Mouse (Mus musculus) spleen, postnatal 14 days (tissue): ENCODE measurements around the gene Lurap1.
A peak's percentile ranks its signal among the peaks of the same experiment; 100 is the strongest.

Experiments
- DNase-seq, 2 experiments: peaks; one replicate each; pipeline ENCODE4 v3.0.0; 2021 to 2022; ENCODE audit warnings: low spot score in 2 of 2

The Lurap1 gene

GRCm38 (mm10) chr4:116160769-116161168, 9.6 kb upstream of the Lurap1 start:
- DNase-seq = no peak

DNA sequence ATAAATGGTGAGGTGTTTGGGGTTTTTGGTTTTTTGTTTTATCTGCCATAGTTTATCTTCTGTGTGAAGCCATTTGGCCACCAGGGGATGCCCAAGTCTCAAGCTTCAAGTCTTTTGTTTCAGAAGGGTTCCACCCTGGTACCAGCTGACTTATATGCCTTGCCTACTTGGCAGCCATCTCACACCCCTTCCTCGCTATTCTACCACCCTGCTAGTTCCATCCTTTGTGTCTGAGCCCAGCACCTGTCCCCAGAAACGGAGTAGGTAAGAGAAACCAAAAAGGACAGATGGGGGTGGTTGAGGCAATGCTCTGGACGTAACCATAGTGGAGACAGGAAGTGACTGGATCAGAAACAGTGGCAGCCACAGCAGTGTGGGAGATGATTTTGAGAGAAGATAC, 8.8 kb upstream of the Lurap1 start:
- DNase-seq = no peak

DNA sequence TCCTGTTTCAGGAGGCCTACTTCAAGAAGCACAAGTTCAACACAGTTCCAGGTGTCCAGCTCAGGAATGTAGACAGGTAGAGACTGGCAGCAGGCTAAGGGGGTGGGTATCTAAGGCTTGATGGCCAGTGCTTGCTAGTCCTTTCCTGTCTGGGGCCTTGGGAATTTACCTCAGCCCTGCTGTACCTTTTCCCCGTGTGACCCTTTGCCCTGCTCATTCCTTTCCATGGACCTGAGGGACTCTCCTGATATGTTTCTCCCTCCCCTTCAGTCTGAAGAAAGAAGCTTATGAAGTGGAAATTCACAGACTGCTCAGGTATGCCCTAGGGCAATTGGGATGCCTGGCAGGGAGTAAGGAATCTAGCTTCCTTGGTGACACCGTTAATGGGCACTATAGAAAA, 6.7 kb upstream of the Lurap1 start:
- no peak for DNase-seq

DNA sequence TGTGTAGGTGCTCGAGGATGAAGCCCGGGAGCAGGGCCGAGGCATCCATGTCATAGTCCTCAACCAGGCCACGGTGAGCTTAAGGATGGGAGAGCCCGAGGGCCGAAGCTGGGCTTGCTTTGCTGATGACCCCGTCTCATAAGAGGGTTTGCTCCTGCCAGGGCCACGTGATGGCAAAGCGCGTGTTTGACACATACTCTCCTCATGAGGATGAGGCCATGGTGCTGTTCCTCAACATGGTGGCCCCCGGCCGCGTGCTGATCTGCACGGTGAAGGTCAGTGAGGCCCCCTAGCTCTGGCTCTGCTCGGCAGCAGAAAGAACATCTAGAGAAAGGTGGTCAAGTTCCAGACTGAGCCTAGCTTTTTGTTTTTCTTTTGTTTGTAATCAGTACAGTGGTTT, 1.6 kb upstream of the Lurap1 start:
- DNase-seq = no peak

DNA sequence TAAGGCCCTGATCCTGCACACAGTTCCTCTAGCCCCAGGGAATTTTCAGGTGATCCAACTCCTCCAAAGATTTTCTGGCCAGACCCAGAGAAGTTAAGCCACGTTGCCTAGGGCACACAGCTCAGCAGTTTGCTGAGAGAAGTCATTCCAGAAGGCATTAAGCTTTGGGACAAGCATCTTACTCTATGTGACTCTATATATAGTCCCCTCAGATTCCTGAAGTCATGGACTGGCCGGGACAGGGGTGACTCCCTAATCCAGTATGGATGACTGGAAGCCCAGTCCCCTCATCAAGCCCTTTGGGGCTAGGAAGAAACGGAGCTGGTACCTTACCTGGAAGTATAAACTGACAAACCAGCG, 296 bp downstream of the Lurap1 start:
- no peak for DNase-seq

DNA sequence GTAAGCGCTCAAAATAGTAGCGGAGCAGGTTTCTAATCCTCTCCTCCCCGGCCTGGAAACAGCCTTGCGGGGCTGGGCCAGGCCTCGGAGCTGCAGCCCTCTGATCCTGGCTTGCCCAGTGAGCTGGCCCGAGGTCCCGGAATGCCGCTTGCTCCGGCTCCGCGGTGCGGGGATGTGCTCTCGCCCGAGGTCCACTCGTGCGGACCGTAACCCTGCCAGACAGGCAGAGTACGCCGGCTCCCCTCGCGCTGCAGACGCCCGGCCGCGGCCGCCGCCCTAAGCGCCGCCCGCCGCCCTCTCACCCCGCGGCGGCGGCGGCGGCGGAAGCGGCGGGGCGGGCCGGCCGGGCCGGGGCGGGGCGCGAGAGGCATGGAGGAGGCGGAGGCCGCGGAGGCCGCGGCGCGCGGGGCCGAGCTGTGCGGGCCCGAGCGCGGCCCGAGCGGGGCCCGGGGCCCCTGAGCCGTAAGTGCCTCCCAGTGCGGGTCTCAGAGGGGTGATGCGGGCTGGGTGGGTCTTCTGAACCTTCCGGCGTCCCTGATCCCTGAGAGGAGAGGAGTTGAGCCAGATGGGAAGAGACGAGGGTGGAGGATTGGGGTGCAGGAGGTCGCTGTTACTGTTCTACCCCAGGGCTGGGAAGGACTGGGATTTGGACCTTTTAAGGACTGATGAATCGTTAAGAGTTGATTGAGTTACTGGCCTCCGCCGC, 829 bp downstream of the Lurap1 start:
- DNase-seq = peak; percentile 41 to 62

DNA sequence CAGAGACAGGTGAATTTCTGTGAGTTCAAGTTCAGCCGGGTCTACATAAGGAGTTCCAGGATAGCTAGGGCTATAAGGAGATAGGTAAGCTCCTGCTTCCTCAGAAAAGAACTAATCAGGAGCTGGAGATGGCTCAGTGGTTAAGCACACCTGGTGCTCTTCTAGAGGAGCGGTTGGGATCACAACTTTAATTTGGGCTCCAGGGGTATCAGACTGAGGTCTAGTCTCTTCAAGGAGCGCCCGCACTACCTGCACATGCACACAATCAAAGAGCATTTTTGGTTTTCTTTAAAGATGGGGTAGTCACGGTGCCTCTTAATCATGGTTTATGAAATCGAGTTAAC, 1.4 kb downstream of the Lurap1 start:
- no peak for DNase-seq

GRCm38 (mm10) chr4:116143891-116144717, 7.0 kb downstream of the Lurap1 start:
- peak in 1 of 2 experiments; percentile 33 for DNase-seq

- DNase-seq = no peak
Observed at GRCm38 (mm10) chr4:116143317-116143811, 7.8 kb downstream of the Lurap1 start.

DNA sequence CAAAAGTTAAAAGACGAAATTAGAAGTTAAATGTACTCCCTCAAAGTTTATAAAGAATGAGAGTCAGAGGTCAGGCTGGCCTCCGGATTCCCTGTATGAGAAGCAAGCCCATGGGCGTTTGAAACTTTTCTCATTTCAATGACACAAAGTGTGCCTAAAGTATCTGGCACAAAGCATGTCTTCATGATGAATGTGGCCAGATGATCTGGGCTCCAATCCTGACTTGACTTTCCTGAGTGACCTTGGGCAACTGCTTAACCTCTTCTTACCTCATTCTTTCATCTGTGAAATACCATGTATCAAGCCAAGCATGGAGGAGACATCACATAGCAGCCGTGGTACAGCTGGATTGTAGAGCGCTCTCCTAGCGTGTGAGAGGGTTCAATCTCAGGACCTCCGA, 8.9 kb downstream of the Lurap1 start:
- no peak for DNase-seq

- DNase-seq = no peak
Observed at GRCm38 (mm10) chr4:116141736-116142135, 9.4 kb downstream of the Lurap1 start.

DNA sequence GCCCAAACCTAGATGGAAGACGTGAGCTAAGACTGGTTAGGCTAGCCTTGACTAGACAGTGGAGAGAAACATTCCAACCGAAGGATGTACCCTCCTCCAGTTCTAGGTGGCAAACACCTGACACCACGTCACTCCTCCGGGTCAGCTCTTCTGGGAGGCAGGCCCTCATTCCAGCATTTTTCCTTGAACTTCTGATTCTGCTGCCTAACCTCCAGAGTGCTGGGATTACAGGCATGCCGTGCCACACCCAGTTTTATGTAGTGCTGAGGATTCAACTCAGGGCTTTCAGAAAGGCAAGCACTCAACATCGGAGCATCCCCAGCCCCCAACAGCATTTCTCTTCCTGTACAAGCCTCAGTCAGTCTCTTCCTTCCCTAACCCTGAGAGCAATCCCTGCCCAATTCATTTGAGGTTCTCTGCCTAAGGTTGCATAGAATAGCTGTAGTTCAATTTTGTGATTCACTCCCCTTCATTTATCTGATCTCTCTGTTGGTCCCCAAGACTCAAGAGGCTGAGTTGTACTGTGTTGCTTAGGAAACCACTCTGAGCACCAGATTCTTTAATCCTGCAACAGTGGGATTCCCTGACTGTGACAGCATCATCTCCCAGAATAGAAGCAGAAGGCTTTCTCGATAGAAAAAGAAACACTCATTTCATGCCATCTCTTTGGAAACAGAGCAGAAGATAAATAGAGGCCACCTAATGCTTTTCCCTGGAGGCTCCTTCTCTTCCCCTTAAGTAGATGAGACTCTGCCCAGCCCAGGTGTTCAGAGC, 10.2 kb downstream of the Lurap1 start:
- DNase-seq = no peak

DNA sequence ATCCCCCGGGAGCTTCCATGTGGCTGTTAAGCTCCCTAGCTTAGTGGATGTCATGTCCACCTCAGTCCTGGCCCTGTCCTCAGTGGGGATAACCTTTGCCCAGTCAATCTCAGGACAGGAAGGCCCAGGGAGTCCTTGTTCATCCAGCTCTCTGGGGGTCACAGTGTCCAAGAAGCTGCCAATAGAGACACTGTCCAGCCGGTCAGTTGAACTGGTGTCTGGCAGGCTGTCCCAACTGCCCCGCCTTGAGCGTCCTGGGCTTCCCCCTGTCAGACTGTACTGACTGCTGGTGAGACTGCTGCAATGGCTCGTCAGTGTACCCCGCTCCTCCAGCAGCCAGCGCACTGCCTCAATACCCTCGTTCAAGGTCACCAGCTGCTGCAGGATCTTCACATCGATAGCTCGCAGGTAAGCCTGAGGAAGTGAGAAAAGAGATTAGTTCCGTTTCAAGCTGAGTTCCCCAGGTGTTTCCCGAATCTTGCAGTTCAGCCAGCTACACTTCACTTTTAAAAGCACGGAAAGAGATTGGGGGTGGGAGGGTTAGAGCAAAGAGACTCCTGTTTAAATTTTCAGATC, 13.6 kb downstream of the Lurap1 start:
- DNase-seq = no peak

- no peak for DNase-seq
Observed at GRCm38 (mm10) chr4:116134990-116135389, 16.1 kb downstream of the Lurap1 start.

DNA sequence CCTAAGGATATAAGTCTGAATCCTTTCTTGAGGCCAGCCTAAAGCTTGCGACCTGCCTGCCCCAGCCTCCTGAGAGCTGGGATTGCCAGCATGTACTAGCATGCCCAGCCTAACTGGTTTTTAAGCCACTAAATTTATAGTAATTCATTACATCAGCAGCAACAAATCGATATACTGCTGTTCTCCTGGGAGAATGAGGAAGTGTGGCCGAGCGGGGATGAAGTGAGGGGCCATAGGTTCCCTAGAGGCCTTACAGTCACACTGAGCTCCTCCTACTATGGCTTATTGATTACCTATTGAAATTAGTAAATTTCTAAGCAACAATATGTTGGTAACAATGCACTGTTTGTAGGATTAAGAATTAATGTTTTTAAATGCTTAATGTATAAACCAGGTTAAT, 18.0 kb downstream of the Lurap1 start:
- DNase-seq = no peak

DNA sequence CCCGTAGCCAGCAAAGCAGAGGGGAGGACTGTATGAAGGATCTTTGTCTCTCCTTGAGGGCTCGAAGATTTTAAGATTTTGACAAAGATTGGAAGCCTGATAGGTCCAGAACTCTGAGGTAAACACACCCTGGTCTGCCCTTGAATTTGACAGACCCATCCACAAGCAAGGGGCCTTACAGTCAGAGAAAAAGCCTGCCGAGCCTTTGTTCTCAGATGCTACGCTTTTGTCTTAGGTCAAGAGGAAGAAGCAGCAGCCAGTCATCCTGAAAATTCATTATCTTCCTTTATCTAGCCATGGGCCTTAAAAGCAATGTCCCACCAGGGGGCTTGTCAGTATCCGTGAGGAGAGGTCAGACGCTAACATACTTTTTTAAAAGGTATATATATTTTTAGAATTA, 23.2 kb downstream of the Lurap1 start:
- no peak for DNase-seq

DNA sequence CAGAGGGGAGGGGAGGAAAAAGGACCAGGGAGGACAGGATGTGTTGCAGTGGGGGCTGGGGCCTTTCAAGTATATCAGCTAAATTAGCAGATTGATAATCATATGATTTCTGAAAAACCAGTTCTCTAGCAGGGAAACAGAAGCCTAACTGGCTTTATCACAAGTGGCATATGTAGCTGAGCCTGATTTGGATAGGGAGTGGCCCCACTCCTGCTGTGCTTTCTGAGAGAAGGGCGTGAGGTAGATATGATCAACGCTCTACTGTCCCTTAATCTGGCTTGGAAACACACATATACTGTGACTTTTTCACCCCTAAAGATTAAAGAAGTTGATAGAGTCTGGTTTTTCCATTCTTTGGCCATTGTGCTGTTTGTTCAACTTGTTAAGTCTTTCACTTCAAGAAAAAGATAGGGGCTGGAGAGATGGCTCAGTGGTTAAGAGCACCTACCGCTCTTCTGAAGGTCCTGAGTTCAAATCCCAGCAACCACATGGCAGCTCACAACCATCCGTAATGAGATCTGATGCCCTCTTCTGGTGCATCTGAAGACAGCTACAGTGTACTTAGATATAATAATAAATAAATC, 25.2 kb downstream of the Lurap1 start:
- no peak for DNase-seq

DNA sequence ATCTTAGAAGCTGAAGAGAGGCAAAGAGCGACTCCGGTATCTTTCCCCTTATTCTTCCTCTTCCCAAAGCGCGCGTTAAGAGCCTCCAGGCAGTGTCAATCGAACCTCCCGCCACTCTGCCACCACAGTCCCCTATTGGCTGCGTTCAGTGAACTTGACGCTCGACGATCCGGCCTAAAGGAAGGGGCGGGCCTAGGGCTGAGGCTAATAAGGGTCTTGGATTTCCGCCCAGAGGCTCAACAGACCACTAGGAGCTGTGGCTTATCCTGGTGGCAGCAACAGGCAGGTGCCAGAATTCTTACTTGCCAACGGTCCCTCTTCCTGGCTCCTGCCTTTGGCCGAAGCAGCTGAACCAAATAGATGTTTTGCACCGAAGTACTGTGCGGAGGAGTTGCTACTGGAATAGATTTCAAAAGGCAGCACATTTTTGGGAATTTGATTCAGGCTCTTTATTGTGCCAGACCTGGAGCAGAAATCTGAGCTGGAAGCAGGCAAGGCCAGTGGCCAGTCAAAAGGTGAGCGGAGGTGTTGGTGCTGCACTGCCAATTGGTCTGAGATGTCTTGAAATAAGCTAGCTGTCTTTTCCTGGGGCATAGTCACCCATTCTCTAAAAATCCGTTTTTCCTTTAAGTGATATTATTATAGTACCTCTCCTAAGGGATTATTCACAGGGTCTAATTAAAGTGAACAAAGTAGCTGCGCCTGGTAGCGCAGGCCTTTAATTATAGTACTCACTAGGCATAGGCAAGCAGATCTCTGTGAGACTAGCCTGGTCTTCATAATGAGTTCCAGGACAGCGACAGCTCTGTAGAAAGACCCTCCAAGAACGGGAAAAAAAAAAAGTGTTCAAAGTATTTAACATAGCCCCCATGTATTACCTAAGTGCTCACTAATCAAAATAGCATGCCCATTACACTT, 27.3 kb downstream of the Lurap1 start, which contains the start of the genes Rad54l and Pomgnt1:
Gene Rad54l (minus strand): TSS at position 89 of the 918 bp plus-strand sequence.
Gene Pomgnt1 (plus strand): TSS at position 239 of the 918 bp plus-strand sequence.
- DNase-seq = peak; percentile 58 to 70

GRCm38 (mm10) chr4:116122762-116123161, 28.4 kb downstream of the Lurap1 start:
- DNase-seq = no peak

DNA sequence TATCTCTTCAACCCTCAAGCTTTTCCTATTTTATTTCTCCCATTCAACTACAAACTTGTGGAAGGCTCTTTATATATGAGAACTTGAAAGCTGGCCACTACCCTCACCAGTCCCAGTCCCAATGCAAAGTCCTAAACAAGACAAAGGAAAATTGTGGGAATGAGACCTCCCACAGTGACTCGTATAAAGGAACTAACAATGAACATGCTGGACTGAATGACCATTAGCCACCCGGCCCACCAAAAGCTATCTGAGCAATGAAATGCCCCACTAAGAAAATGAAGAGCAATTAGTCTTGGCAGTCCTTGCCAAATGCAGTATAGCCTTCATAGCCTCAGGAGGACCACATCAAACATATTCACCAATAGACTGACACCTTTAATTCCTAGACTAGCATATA, 39.7 kb downstream of the Lurap1 start:
- DNase-seq = no peak
